Mouse (Mus musculus) layer of hippocampus, adult 18-20 months (tissue): Measurements from ENCODE around the gene Nipbl. TPM values are rescaled to one million over a fixed set of nuclear protein-coding genes. Genes with fewer than 3 reads are reported as not detected.
A peak's percentile ranks its signal among the peaks of the same experiment; 100 is the strongest.
"Not testable (repeated sequence)": the region's sequence is repeated elsewhere in the genome, so short reads cannot be mapped to it uniquely, and the experiment has no call there.

Source experiments
- DNase-seq, 2 experiments: peaks; one replicate each; pipeline ENCODE4 v3.0.0; 2022; ENCODE audit warnings: low spot score in 2 of 2
- total RNA-seq, 2 experiments: library from RNA; stranded (reverse); gene quantifications; 2 replicates each; pipeline ENCODE4 v1.2.3; 2021

The Nipbl gene
- total RNA-seq, 2 experiments from 2014 or later = 32.6 to 32.9 TPM

GRCm38 (mm10) chr15:8302944-8303343, 141.3 kb downstream of the Nipbl start:
- DNase-seq = no peak

- no peak for DNase-seq
Observed at GRCm38 (mm10) chr15:8294150-8294549, 150.1 kb downstream of the Nipbl start.

- DNase-seq = no peak
Observed at GRCm38 (mm10) chr15:8291251-8291650, 153.0 kb downstream of the Nipbl start.

GRCm38 (mm10) chr15:8282155-8282554, 162.1 kb downstream of the Nipbl start:
- DNase-seq = no peak

GRCm38 (mm10) chr15:8281701-8282100, 162.6 kb downstream of the Nipbl start:
- DNase-seq = peak; percentile 19 to 56

- DNase-seq = no peak
Observed at GRCm38 (mm10) chr15:8279929-8280610, 164.2 kb downstream of the Nipbl start.

- no peak for DNase-seq
Observed at GRCm38 (mm10) chr15:8279320-8279779, 164.9 kb downstream of the Nipbl start.

- DNase-seq = not testable (repeated sequence)
Observed at GRCm38 (mm10) chr15:8277916-8278315, 166.3 kb downstream of the Nipbl start.

GRCm38 (mm10) chr15:8271952-8272351, 172.3 kb downstream of the Nipbl start:
- no peak for DNase-seq

- DNase-seq = no peak
Observed at GRCm38 (mm10) chr15:8268231-8268630, 176.0 kb downstream of the Nipbl start.

GRCm38 (mm10) chr15:8267211-8267610, 177.1 kb downstream of the Nipbl start:
- DNase-seq = peak in 1 of 2 experiments; percentile 57

- no peak for DNase-seq
Observed at GRCm38 (mm10) chr15:8265946-8266345, 178.3 kb downstream of the Nipbl start.

Other genes starting within 250 kb of the Nipbl start
- gene Gm2310, start 75.5 kb upstream of the Nipbl start, total RNA-seq = not detected